Mouse (Mus musculus) liver, postnatal 0 days (tissue): ENCODE results near the gene Mreg.

Experiments
- CTCF ChIP-seq: sonication (generic); IDR thresholded peaks from 2 replicates; pipeline ENCODE4 v1.5.1; 2016; ENCODE audit warnings: antibody characterized with exemption, low read depth
- EP300 ChIP-seq: IDR thresholded peaks from 2 replicates; pipeline ENCODE4 v1.6.1; 2016; ENCODE audit warnings: antibody characterized with exemption, low read depth, mild to moderate bottlenecking

DNA sequence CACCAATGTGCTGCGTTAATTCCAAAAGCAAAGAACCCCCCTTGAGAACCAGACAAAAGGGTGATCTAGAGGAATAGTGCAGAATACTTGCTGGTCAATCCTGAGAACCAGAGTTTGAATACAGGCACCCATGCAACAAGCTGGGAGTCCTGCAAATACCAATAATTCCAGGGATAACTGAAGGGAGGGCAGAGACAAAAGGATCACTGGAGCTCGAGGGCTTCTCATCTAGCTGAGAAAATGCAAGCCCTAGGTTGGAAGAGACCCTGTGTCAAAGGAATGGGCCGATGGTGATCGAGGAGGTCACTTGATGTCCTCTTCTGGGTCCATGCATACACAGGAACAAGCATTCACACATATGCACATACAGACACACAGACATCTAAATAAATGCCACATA, 92.1 kb downstream of the Mreg start:
- TF ChIP-seq EP300 (no peak), CTCF (no peak)
